Comparison of ENCODE assay signal across 21 mouse cellular contexts in the genomic region with DNA sequence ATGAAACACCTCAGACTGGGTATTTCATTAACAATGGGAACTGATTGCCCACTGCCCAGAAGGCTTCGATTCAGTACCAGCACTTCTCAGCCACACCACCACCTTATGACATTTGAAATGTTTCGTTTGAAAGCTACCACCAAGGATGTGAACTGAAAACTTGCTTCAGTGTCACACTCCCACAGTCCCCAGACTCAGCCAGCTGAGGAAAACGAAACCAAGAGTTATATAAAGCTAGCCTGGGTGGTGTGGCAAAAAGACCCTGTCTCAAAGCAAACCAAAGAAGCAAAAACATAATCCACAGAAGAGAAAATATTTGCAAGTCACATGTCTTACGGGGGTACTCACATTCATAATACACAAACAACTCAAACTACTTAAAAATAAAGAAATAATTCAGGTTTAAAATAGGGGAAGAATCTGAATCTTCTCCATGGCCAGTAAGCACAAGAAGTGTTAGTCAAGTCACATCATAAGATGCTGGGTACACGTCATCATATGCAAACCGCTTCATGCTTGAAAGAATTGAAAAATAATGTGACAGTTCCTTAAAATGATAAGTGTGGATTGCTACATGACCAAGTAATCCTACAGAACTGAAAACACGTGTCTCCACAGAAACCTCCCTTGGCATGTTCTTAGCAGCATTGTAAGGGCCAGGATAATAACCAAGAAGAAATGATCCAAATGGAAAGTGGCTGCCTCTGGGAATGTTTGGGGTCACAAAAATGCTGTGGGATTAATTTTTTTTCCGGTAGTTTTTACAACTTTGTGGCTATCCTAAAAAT. TPM values are rescaled to one million over a fixed set of nuclear protein-coding genes. Genes with fewer than 3 reads are reported as not detected.
A peak's percentile ranks its signal among the peaks of the same experiment; 100 is the strongest.
DNase-seq lines count a peak whose midpoint lies in the region; ATAC-seq and TF ChIP-seq lines count a peak whose summit lies in the region.
"Had no signal": no experiment of that assay in that cellular context is flagged by ENCODE, and none has a peak within 500 bp of the region (broad histone marks: within the 10 kb centered on the region; RNA-seq: fewer than 3 reads in every experiment).

No protein-coding gene starts in this region.

- 75% methylated on average over 8 of the region's 8 CpGs for WGBS in spleen, adult 2 months

- no peaks in the 10 kb centered on the region for H3K4me1 ChIP-seq in spleen, adult 2 months (ENCODE audit: control insufficient read depth, insufficient read depth, insufficient read length)
- H3K4me1 ChIP-seq: embryonic facial prominence, embryonic 13.5 days; forebrain, embryonic 13.5 days; hindbrain, embryonic 15.5 days had no signal

- no peak for TF ChIP-seq CTCF in spleen, adult 2 months (IDR thresholded peaks at IDR 0.05; ENCODE audit: extremely low read depth, insufficient read depth, insufficient read length, insufficient replicate concordance)

- H3K4me3 ChIP-seq in spleen, adult 2 months (ENCODE audit: extremely low read depth, insufficient read depth, insufficient read length): no peak overlapping the region
- H3K4me3 ChIP-seq: embryonic facial prominence, embryonic 13.5 days; forebrain, embryonic 13.5 days; gastrocnemius, adult 2 months; heart, embryonic 13.5 days; hindbrain, embryonic 15.5 days had no signal

- H3K36me3 ChIP-seq in spleen, adult 2 months (ENCODE audit: control insufficient read depth, insufficient read depth, low read length): no peaks in the 10 kb centered on the region
- H3K36me3 ChIP-seq in splenic B cell, adult 2 months (ENCODE audit: control insufficient read depth, insufficient read depth, low read length, poor library complexity, severe bottlenecking): no peaks in the 10 kb centered on the region
- H3K36me3 ChIP-seq: embryonic facial prominence, embryonic 13.5 days; heart, embryonic 13.5 days; hindbrain, embryonic 15.5 days had no signal

- H3K27ac ChIP-seq in spleen, adult 2 months (ENCODE audit: insufficient read depth, low read length): no peak overlapping the region
- H3K27ac ChIP-seq: embryonic facial prominence, embryonic 13.5 days; forebrain, embryonic 13.5 days; gastrocnemius, adult 2 months; heart, embryonic 13.5 days; hindbrain, embryonic 15.5 days had no signal

- peak; percentile 78 for ATAC-seq in CD4-positive, CD25-positive, alpha-beta regulatory T cell, adult 4 months
- ATAC-seq in granulocyte monocyte progenitor cell, adult 5-6 weeks (replicated peaks; ENCODE audit: poor library complexity, severe bottlenecking): peak; percentile 30
- ATAC-seq: forebrain, embryonic 13.5 days had no signal

- no peak for TF ChIP-seq POLR2A in spleen, adult 2 months (IDR thresholded peaks at IDR 0.05; ENCODE audit: low read depth, low read length)

- DNase-seq in spleen, adult 2 months (ENCODE audit: low read depth in 1 of 2, low spot score in 2 of 2): peak; percentile 8 to 23
- no peak for DNase-seq in spleen, postnatal 10 days (ENCODE audit: low spot score in 2 of 2)
- peak; percentile 54 for DNase-seq in splenic B cell, adult 2 months (ENCODE audit: low read depth, low spot score)
- no peak for DNase-seq in gastrocnemius, postnatal 10 days
- no peak for DNase-seq in ovary, postnatal 14 days (ENCODE audit: low spot score)
- no peak for DNase-seq in heart, adult 9 months (ENCODE audit: low spot score in 2 of 2)
- DNase-seq: adrenal gland, postnatal 10 days; cerebellum, adult 11 months; cerebellum, adult 8-10 months; cerebellum, postnatal 25 days; gastrocnemius, adult 2 months; gastrocnemius, postnatal 36 days; heart, adult 18-20 months; heart, postnatal 36 days; kidney, adult 11 months had no signal

- H3K27me3 ChIP-seq in spleen, adult 2 months (ENCODE audit: control insufficient read depth, insufficient read depth, low read length): no peaks in the 10 kb centered on the region
- no peaks in the 10 kb centered on the region for H3K27me3 ChIP-seq in splenic B cell, adult 2 months (ENCODE audit: control insufficient read depth, insufficient read depth, low read length, poor library complexity, severe bottlenecking)
- H3K27me3 ChIP-seq: embryonic facial prominence, embryonic 13.5 days; forebrain, embryonic 13.5 days; heart, embryonic 13.5 days; hindbrain, embryonic 15.5 days had no signal

RNA-seq across cellular contexts. Expression of a gene that starts 28.9 kb away (rescaled TPM):
- 2.5 and 4.2 TPM in 2 replicates for polyA plus RNA-seq in spleen, adult 2 months (2012; rRNA removed)
- 100 to 1,000 TPM; 231 to 300 TPM for polyA plus RNA-seq in CD4-positive, CD25-positive, alpha-beta regulatory T cell, adult 4 months (2017; shearing (Covaris generic))
- total RNA-seq in granulocyte monocyte progenitor cell, adult 5-6 weeks (2014; fragmentation: Nextera tagmentation): 0.21 TPM in 1 of 2 replicates, not detected in the other
- 1.6 and 1.9 TPM in 2 replicates for total RNA-seq in granulocyte monocyte progenitor cell, adult 5-6 weeks (2017)
- 1 to 10 TPM; 7.2 to 8.4 TPM for total RNA-seq in gastrocnemius, postnatal 10 days (2021)

Comparison
In these comparisons a context has a peak if more than half of its experiments do, and no peak if none do; other contexts are left out.
1. DNase-seq: peak in spleen, adult 2 months (2 of 2) and splenic B cell, adult 2 months (single experiment); none in spleen, postnatal 10 days (0 of 2), gastrocnemius, postnatal 10 days (single experiment), ovary, postnatal 14 days (single experiment) and heart, adult 9 months (0 of 2).